11 mouse cellular contexts compared by ENCODE assay signal in the genomic region with DNA sequence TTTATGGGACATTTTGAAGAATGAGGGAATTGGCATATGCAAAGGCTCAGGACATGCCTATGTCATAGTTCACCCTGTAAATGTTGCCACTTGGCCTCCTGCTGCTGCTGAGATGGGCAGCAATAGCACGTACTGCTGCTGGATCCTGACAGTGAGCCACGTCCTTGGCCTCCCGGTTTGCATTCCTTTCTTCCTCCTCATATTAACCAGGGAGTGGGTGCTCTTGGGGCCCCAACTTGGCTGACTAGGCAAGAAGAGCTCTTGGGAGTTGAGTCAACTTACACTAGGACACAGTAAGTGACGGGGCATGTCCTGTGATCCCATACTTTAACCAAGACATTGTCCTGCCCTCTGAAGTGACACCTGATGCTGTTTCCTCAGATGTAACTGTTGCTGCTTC. TPM values are rescaled to one million over a fixed set of nuclear protein-coding genes. Genes with fewer than 3 reads are reported as not detected.
A peak's percentile ranks its signal among the peaks of the same experiment; 100 is the strongest.
DNase-seq lines count a peak whose midpoint lies in the region; ATAC-seq lines count a peak whose summit lies in the region.
"Had no signal": no experiment of that assay in that cellular context is flagged by ENCODE, and none has a peak within 500 bp of the region (broad histone marks: within the 10 kb centered on the region; RNA-seq: fewer than 3 reads in every experiment).

No protein-coding gene starts in this region.

- no peak overlapping the region for H3K4me3 ChIP-seq in hindbrain, embryonic 13.5 days
- no peak overlapping the region for H3K4me3 ChIP-seq in hindbrain, embryonic 12.5 days
- H3K4me3 ChIP-seq in liver, embryonic 13.5 days (replicated peaks): peak overlapping the region; percentile 36; the same call in 1 of the 2 replicates
- H3K4me3 ChIP-seq: kidney, embryonic 15.5 days had no signal

- peak overlapping the region; percentile 44; the same call in 1 of the 2 replicates for H3K27ac ChIP-seq in hindbrain, embryonic 13.5 days
- H3K27ac ChIP-seq in hindbrain, embryonic 12.5 days: no peak overlapping the region
- H3K27ac ChIP-seq in liver, embryonic 13.5 days: peak overlapping the region; percentile 98

- no peaks in the 10 kb centered on the region for H3K36me3 ChIP-seq in hindbrain, embryonic 13.5 days
- no peaks in the 10 kb centered on the region for H3K36me3 ChIP-seq in hindbrain, embryonic 12.5 days
- peaks cover 62% of the 10 kb centered on the region for H3K36me3 ChIP-seq in liver, embryonic 13.5 days
- H3K36me3 ChIP-seq: kidney, embryonic 15.5 days had no signal

- no peaks in the 10 kb centered on the region for H3K9me3 ChIP-seq in hindbrain, embryonic 13.5 days
- H3K9me3 ChIP-seq in hindbrain, embryonic 12.5 days (replicated peaks): no peaks in the 10 kb centered on the region
- H3K9me3 ChIP-seq in liver, embryonic 13.5 days (replicated peaks): no peaks in the 10 kb centered on the region
- H3K9me3 ChIP-seq: kidney, embryonic 15.5 days had no signal

- H3K27me3 ChIP-seq in hindbrain, embryonic 13.5 days: no peaks in the 10 kb centered on the region
- H3K27me3 ChIP-seq in hindbrain, embryonic 12.5 days: no peaks in the 10 kb centered on the region
- no peaks in the 10 kb centered on the region for H3K27me3 ChIP-seq in liver, embryonic 13.5 days
- H3K27me3 ChIP-seq: kidney, embryonic 15.5 days had no signal

- ATAC-seq in hindbrain, embryonic 13.5 days (ENCODE audit: low FRiP score): no peak
- no peak for ATAC-seq in hindbrain, embryonic 12.5 days (ENCODE audit: low FRiP score)
- ATAC-seq in liver, embryonic 13.5 days (ENCODE audit: low read depth): no peak
- ATAC-seq in CD4-positive, CD25-positive, alpha-beta regulatory T cell, adult 4 months: no peak

- H3K9ac ChIP-seq in hindbrain, embryonic 13.5 days: no peak overlapping the region
- no peak overlapping the region for H3K9ac ChIP-seq in hindbrain, embryonic 12.5 days
- peak overlapping the region; percentile 89 for H3K9ac ChIP-seq in liver, embryonic 13.5 days
- H3K9ac ChIP-seq: kidney, embryonic 15.5 days had no signal

- DNase-seq in 3T3-L1 (ENCODE audit: low read depth, low spot score): peak; percentile 76
- peak; percentile 42 for DNase-seq in Muller cell, postnatal 12 days (ENCODE audit: inconsistent ontology term)
- no peak for DNase-seq in liver, embryonic 13.5 days
- DNase-seq in cerebellum, adult 8-10 months: no peak
- DNase-seq: heart, postnatal 10 days; lung, adult 18-20 months; thymus, postnatal 4 days had no signal

- peaks cover 34% of the 10 kb centered on the region for H3K4me1 ChIP-seq in hindbrain, embryonic 13.5 days (replicated peaks)
- peaks cover 8% of the 10 kb centered on the region for H3K4me1 ChIP-seq in hindbrain, embryonic 12.5 days
- H3K4me1 ChIP-seq in liver, embryonic 13.5 days (replicated peaks): peaks cover 90% of the 10 kb centered on the region

- H3K4me2 ChIP-seq in hindbrain, embryonic 13.5 days: no peak overlapping the region
- H3K4me2 ChIP-seq in hindbrain, embryonic 12.5 days (replicated peaks): no peak overlapping the region
- peak overlapping the region; percentile 75 for H3K4me2 ChIP-seq in liver, embryonic 13.5 days
- H3K4me2 ChIP-seq: kidney, embryonic 15.5 days had no signal

- 85% methylated on average over 4 of the region's 4 CpGs for WGBS in hindbrain, embryonic 13.5 days
- WGBS in hindbrain, embryonic 12.5 days: 81% methylated on average over 4 of the region's 4 CpGs
- WGBS in liver, embryonic 13.5 days (ENCODE audit: insufficient replicate concordance): 90% methylated on average over 4 of the region's 4 CpGs

RNA-seq across cellular contexts. Expression of gene Ampd3, which starts 12.5 kb away (rescaled TPM):
- polyA plus RNA-seq in hindbrain, embryonic 13.5 days (2015; fragmentation: Nextera tagmentation; extraction: Ambion mirVana): 4.3 and 4.9 TPM in 2 replicates
- 4.0 TPM in 2 replicates for polyA plus RNA-seq in hindbrain, embryonic 12.5 days (2016; fragmentation: Nextera tagmentation; extraction: Ambion mirVana)
- polyA plus RNA-seq in liver, embryonic 13.5 days (2015; fragmentation: Nextera tagmentation; extraction: Ambion mirVana): 26.2 and 34.2 TPM in 2 replicates
- polyA plus RNA-seq in CD4-positive, CD25-positive, alpha-beta regulatory T cell, adult 4 months (2017; shearing (Covaris generic)): 1 to 10 TPM; 2.9 to 4.5 TPM

Comparison
In these comparisons a context has a peak if more than half of its experiments do, and no peak if none do; other contexts are left out.
1. DNase-seq: peak in 3T3-L1 (single experiment) and Muller cell, postnatal 12 days (single experiment); none in liver, embryonic 13.5 days (single experiment) and cerebellum, adult 8-10 months (single experiment).